Mouse (Mus musculus): ENCODE measurements at regions not wholly inside any gene's neighbourhood (a gene's known extent, or its start where the extent isn't known, plus 50 kb on each side); places are given as distances from the start of the nearest gene placed in this dataset.

DNA sequence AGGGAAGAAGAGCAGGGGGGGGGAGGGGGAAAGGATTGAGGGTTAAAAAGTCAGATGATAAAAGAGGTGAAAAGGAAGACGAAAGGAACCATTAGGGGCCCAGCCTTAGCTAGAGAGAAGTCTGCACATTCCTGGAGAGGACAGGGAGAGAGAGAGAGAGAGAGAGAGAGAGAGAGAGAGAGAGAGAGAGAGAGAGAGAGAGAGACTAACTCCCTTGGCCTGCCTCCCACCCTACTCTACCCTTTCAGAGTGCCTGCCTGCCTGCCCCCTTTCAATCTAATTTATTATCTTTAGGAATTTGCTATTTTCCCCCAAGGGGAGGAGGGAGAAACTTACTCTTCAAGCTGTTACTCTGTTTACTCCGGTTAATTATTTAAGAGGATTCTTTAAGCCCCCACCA, 201.5 kb downstream of the Satb1 start:
- TF ChIP-seq GATA1 (IDR thresholded peaks at IDR 0.05; ENCODE audit: borderline replicate concordance, low read length) = no peak
- TF ChIP-seq FLI1 (IDR thresholded peaks at IDR 0.05; ENCODE audit: low read length) = no peak

Measured in megakaryocyte, embryonic 14.5 days (primary cell).